Mouse (Mus musculus): ENCODE measurements around the gene Il22ra1. TPM values are rescaled to one million over a fixed set of nuclear protein-coding genes. Genes with fewer than 3 reads are reported as not detected.

Il22ra1 gene
- total RNA-seq, 1 experiment from 2014 or later: 0.67 TPM

DNA sequence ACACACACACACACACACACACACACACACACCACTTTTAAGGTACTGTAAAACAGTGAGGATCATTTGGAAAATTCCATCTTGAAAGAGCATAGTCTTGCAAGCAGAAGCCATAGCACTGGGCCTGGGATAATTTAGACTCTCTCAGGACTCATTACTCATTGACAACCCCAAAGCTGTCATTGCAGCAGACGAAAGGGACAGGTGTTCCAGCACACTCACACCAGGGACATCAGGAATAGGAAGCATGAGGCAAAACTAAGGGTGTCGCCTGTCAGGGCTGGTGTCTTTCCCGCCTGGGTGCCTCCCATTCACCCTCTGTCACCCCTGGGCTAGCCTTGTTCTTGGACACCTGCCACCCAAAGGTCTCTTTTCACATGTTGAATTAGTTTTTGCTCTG is 8.9 kb downstream of the Il22ra1 start:
- no peak for DNase-seq

DNA sequence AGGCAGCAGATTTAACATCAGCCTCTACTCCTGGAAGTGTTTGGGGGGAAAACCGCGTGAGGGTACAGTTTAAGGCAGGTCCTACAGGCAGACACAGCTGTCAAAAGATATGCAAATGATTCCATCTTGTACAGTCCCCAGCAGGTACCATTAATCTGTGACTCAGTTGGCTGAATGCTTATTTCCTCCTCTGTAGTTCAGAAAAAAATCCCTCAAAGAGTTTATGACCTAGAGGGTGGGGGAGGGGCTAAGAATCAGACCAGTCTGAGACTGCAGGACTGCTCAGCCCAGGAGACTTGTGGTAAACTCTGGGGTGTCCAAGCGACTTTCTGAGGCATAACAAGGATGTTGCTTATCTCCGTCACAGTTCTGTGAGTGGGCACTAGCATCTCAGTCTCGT is 10.3 kb downstream of the Il22ra1 start:
- DNase-seq: no peak

DNA sequence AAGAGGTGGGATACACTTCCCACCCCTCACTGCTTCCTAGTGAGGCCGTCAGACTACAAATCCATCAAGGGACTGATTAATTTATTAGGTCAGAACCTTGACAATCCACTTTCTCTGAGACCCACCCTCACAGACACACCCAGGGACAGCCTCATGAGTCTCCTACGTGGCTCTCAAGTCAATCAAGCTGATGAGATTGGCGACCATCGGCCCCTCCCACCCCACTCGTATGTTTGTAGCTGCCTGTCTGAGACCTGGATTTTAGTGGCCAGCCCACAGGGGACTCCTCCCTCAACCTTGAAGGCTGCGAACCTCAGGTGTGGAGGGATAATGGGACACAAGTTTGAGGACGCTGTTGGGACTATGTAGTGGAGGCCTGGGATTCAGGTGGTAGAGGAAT is 11.2 kb downstream of the Il22ra1 start:
- DNase-seq: no peak

DNA sequence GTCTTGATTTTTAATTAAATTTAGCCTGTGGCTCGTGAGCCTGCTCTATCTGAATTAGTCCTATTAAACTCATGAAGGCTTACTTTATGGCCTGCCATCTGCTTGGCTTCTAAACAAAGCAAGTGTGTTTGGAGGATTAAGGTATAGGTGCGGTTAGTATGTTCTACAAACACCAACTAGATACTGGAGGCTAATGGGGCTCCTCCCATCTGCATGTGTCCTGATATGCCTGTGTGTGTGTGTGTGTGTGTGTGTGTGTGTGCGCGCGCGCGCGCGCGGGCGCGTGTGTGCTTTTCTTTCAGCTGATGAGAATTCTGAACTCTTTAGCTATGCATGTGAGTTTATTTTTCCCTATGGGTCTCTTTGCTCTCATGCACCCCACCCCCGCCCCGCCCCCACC is 11.7 kb downstream of the Il22ra1 start:
- DNase-seq: no peak

GRCm38 (mm10) chr4:135743520-135743919 is 15.5 kb downstream of the Il22ra1 start:
- DNase-seq: no peak

- DNase-seq: no peak
These were observed 16.9 kb downstream of the Il22ra1 start for GRCm38 (mm10) chr4:135744726-135745448.

DNA sequence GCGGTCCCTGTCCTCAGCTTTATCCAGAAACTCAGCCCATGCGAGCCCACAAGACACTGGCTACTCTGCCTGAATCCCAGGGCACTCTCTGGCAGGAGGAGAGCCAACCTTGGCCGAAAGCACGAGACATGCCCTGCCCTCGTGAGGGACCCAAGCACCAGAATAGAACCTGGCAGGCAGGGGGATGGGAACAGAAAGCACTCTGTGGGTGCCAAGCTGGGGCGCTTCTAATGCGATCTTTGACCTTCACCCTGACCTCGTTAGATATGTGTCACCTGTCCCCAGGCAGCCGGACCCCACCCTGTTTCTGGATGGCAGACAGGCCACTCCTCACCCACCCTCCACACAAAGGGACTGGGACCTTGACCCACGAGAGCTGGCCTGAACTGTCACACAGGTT is 17.6 kb downstream of the Il22ra1 start:
- DNase-seq: peak; percentile 31

DNA sequence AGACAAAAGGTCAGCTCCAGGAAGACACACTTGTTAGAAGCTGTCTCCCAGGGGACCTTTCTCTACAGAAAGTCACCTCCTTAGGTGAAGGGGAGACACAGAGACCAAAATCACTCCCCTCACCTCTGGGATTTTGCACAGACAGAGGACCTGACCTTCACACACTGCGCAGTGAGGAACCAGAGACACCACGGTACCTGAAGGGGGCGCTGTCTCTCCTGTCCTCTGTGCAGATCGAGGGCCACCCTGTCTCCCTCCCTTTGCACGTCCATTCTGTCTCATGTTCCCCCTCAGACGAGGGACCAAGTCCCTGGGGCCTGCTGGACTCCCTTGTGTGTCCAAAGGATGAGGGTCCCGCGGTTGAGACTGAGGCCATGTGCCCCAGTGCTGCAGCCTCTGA is 22.9 kb downstream of the Il22ra1 start:
- no peak for DNase-seq

DNA sequence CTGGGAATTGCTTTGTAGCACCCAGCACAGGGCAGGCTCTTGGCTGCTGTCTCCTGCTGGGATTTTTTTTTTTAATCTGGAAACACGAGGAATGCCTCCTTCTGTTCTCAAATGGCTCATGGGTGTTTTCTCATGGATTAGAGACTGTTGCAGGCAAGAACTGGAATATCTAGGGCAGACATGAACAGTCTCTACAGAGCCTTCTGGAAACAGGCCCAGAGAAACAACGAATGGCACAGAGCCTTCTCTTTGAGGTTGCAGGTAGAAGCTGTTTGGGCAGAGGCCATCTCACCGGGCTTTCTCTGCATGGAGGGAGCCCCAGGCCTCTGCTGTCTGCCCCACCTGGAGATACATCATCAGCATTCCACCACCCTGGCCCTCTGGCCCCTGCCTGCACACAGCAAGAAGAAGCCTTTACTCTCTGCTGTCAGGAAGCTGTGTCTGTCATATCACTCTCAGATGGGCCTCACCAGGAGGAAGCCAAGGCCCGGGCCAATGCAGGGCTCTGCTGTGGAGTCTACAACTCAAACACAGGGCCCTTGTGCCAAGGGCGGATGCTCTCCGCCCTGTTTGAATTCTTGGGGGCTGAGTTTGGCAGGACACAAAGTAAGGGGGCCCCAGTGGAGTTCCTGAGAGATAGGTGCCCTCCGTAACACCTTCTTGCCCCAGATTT is 24.3 kb downstream of the Il22ra1 start:
- no peak for DNase-seq

GRCm38 (mm10) chr4:135752779-135753164 is 24.8 kb downstream of the Il22ra1 start:
- DNase-seq: no peak

GRCm38 (mm10) chr4:135758331-135758730 is 30.4 kb downstream of the Il22ra1 start:
- DNase-seq: peak; percentile 35

DNA sequence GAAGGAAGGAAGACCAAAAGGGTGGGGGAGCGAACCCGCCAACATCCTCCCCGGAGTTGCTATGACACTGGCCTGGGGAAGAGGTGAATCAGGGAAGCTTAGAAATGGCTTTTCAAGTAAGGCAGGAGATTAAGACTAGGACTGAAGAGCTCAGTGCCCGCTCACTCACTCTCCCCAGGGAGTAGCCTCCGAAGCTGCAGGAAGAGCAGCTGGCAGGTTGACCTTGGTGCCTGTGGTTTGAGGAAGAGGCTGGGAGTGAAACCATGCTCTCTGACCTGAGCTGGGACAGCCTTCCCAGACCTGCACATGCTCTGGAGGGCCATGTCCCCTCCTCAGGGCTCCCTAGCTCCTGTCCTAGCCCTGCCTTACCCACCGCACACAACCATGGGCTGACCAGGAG is 30.9 kb downstream of the Il22ra1 start:
- no peak for DNase-seq

- DNase-seq: no peak
These were observed 31.5 kb downstream of the Il22ra1 start, which contains the start of gene Myom3 for GRCm38 (mm10) chr4:135759356-135759976. TSS of gene Myom3 (plus strand) at chr4:135759715.

DNA sequence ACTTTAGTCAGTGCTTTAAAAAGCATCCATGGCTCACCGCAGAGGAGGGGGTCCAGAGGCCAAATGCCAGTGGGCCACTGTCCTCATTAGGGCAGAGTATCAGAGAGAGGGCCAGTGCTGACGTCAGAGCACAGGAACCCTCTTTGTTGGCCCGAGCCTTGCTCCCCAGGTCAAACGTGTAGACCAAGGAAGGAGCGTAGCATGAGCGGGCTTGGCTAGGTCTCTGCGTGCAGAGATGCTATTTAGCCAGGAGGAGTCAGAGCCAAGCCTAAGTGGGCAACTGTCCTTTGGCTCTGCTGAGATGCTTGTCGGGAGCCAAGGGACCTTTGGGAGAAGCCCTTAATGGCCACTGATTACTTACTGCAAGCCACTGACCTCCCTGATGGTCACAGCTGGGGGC is 33.1 kb downstream of the Il22ra1 start:
- DNase-seq: no peak

DNA sequence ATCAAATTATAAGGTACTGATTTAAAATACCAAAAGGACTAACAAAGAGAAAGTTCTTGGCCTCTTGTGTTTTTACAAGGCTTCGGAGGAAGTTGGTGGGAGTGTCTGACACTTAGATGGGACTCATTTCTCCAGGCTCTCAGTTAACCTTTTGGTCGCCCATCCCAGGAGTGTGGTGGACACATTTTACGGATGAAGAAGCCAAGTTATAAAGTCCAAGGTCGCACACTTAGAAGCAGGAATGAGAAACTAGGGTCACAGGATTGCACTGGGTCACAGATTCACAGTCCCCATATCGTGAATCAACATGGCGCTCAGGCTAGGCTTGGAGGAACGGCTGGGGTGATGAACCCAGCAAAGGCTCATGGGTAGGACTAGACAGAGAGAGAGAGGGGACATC is 33.6 kb downstream of the Il22ra1 start:
- no peak for DNase-seq

DNA sequence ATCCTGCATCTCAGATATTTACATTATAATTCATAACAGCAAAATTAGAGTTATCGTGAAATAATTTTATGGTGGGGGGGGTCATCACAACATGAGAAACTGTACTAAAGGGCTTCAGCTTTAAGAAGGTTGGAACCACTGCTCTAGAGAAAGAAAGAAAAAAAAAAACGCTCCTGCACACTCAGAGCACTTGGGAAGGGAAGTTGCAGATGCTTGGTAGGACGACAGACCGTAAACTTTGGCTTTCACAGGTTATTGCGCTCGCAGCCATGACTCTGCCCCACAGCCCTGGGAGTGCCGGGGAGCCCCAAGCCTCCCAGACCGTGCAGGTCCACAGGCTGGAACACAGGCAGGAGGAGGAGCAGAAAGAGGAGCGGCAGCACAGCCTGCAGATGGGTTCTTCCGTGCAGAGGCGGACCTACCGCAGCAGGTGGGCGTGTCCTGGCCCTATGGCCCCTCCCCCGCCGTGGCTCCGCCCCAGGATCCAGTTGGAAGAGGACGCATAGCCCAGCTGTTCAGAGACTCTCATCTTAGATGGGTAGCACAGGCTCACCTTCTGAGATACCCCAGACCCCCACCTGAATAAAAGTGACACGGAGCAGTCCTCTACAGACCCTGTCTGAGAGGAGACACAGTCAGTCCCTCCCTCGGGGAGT is 34.4 kb downstream of the Il22ra1 start:
- peak; percentile 89 for DNase-seq

GRCm38 (mm10) chr4:135764700-135765099 is 36.7 kb downstream of the Il22ra1 start:
- no peak for DNase-seq

DNA sequence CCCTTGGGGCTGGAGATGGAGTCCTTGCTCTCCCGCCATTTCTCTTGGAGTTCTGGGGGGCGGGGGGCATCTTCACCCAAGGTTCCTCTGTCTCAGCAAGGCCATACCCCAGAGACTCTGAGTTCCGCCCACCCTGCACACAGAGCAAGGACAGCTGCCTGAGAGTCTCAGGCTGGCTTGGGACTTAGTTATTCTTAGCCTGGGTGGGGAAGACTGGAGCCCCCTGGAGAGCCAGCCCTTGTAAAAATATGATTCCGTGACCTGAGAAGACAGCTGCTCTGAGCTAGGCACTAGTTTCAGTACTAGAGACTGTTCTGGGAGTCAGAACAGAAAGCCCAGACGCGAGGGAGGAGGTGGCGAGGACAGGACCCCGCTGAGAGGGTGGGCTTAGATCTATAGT is 37.7 kb downstream of the Il22ra1 start:
- DNase-seq: no peak

DNA sequence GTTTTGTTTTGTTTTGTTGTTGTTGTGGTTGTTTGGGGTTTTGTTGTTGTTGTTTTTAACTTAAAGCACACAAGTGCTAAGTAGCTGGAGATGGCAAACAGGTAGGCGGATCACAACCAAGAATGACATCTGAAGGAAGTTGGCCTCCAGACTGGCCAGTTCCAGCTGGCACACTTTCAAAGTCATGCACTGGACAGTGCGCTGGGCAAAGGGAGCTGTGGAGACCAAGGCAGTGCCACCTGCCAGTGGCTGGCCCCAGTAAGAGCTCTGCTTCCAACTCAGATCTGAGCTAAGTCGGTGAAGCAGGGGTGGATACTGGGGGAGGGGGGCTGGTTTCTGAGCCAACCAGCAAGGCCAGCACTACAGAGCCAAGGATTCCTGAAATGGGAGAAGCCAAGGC is 39.0 kb downstream of the Il22ra1 start:
- DNase-seq: peak; percentile 77

DNA sequence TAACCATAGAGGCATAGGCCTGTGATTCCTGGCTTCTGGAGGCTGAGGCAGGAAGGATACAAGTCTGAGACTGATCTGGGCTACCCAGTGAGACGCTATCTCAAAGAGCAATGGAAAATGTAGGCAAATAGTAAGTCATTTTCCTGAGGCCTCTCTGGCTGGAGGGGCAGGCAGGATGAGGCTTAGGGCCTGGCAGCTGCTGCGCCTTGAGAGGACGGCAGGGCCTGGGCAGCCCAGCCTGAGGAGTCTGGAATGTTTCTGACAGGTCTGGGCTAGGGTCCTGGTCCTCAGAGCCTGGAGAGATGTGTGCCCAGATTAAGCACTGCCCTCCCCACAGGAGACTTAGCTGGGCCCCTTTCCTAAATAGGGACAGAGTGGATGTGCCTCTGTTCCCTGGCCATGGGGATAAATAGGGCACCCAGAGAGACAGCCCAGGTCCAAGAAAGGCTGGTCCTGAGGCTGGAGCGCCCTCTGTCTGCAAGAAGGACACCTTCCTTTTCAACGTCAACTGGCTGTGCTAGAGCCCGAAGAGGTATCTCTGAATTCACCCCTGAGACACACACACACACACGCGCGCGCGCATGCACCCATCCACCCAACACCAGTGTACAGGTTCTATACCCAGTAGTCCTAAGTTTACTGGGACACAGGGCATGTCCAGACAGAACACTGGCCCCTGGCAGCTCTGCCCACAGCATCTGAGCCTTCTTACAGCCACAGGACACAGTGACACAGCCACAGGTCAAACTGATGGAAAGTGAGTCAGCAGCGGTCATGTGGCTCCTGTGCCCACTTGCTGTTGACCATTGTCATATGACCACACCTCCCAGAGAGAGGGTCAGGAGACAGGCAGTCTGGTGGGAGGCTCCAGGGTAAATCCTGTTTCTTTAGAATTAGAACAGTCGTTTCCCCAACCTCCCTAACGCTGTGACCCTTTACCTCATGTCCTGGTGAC is 40.9 kb downstream of the Il22ra1 start:
- peak; percentile 77 for DNase-seq

DNA sequence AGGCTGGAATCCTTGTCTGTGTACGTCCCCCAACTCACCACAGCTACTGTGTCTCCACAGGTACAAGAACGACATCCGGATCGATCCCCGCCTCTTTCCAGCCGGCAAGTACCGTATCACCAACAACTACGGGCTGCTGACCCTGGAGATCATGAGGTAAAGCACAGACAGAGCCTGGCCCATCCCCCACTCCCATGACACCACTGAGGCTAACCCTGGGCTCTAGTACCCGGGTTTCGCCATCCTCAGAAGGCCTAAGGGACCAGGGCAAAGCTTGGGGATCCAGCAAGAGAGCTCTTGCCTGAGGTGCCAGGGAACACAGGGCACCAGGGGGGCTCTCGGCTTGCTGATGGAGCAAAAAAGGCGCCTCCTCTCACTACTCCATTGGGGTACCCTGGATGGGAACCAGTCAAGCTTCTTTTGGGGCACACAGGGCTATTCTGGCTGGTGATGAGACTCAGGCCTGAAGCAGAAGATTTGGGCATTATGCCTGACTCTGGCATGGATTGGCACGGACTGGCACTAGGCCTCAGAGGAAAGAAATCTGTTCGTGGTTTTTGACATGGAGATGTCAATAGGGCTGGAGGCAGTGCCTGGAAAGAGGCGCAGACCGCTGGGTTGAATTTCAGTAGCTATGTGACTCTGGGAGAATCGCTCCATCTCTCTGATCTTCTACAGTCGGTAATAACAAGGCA is 42.8 kb downstream of the Il22ra1 start:
- DNase-seq: peak; percentile 40

All from adrenal gland, postnatal 14 days (tissue).